Comparison of ENCODE assay signal across 8 mouse cellular contexts in genomic region chr6:29527361-29528164, GRCm38 (mm10). TPM values are rescaled to one million over a fixed set of nuclear protein-coding genes. Genes with fewer than 3 reads are reported as not detected.
DNase-seq lines count a peak whose midpoint lies in the region; ATAC-seq and TF ChIP-seq lines count a peak whose summit lies in the region.

No protein-coding gene starts in this region.

- H3K4me1 ChIP-seq in megakaryocyte, embryonic 14.5 days: peaks cover 51% of the 10 kb centered on the region
- H3K4me1 ChIP-seq in embryonic fibroblast, embryonic 13.5 days (ENCODE audit: control insufficient read depth, insufficient read depth, low read length): 0 out of 2 replicates have a peak, but pooled peaks cover 4% of the 10 kb centered on the region
- peaks cover 19% of the 10 kb centered on the region for H3K4me1 ChIP-seq in limb, embryonic 13.5 days
- H3K4me1 ChIP-seq in small intestine, adult 2 months (ENCODE audit: control insufficient read depth, insufficient read depth, insufficient read length, low read length): peaks cover 21% of the 10 kb centered on the region; the same call in 1 of the 2 replicates

- peak overlapping the region; percentile 25; the same call in 1 of the 2 replicates for H3K9ac ChIP-seq in limb, embryonic 13.5 days

- H3K36me3 ChIP-seq in megakaryocyte, embryonic 14.5 days (replicated peaks; ENCODE audit: low read length): no peaks in the 10 kb centered on the region
- no peaks in the 10 kb centered on the region for H3K36me3 ChIP-seq in limb, embryonic 13.5 days
- H3K36me3 ChIP-seq in small intestine, adult 2 months (ENCODE audit: control insufficient read depth, insufficient read depth, low read length): no peaks in the 10 kb centered on the region

- H3K4me2 ChIP-seq in limb, embryonic 13.5 days (replicated peaks): peak overlapping the region; percentile 97

- no peak for TF ChIP-seq CTCF in embryonic fibroblast, embryonic 13.5 days (IDR thresholded peaks at IDR 0.05; ENCODE audit: borderline replicate concordance, insufficient read depth, low read length)
- no peak for TF ChIP-seq CTCF in small intestine, adult 2 months (IDR thresholded peaks at IDR 0.05; ENCODE audit: extremely low read depth, insufficient read length, insufficient replicate concordance, low read depth, low read length)

- no peaks in the 10 kb centered on the region for H3K9me3 ChIP-seq in megakaryocyte, embryonic 14.5 days
- no peaks in the 10 kb centered on the region for H3K9me3 ChIP-seq in limb, embryonic 13.5 days

- ATAC-seq in megakaryocyte, adult 5-6 weeks (ENCODE audit: poor library complexity, severe bottlenecking): no peak
- no peak for ATAC-seq in limb, embryonic 13.5 days (ENCODE audit: low FRiP score, low read depth)

- H3K4me3 ChIP-seq in megakaryocyte, embryonic 14.5 days (replicated peaks): peak overlapping the region; percentile 91
- H3K4me3 ChIP-seq in embryonic fibroblast, embryonic 13.5 days (ENCODE audit: insufficient read depth, low read length): peak overlapping the region; percentile 19
- H3K4me3 ChIP-seq in limb, embryonic 13.5 days: peak overlapping the region; percentile 61
- peak overlapping the region; percentile 81 for H3K4me3 ChIP-seq in small intestine, adult 2 months (ENCODE audit: low read depth, low read length)

- peaks cover 75% of the 10 kb centered on the region for H3K27me3 ChIP-seq in megakaryocyte, embryonic 14.5 days (replicated peaks)
- H3K27me3 ChIP-seq in limb, embryonic 13.5 days: peaks cover 63% of the 10 kb centered on the region
- H3K27me3 ChIP-seq in small intestine, adult 2 months (ENCODE audit: control insufficient read depth, insufficient read depth, low read length): peaks cover 9% of the 10 kb centered on the region

- 5% methylated on average over 34 of the region's 34 CpGs for WGBS in limb, embryonic 13.5 days
- 5% methylated on average over 34 of the region's 34 CpGs for WGBS in small intestine, adult 2 months

- no peak for DNase-seq in layer of hippocampus, postnatal 10 days (ENCODE audit: low spot score in 2 of 2)
- no peak for DNase-seq in cerebellum, adult 11 months
- DNase-seq in cerebellum, adult 9-11 months: no peak

- no peak overlapping the region for H3K27ac ChIP-seq in embryonic fibroblast, embryonic 13.5 days (ENCODE audit: insufficient read depth, low read length)
- no peak overlapping the region for H3K27ac ChIP-seq in limb, embryonic 13.5 days
- peak overlapping the region; percentile 53; the same call in 1 of the 2 replicates for H3K27ac ChIP-seq in small intestine, adult 2 months (ENCODE audit: insufficient read depth, low read depth, low read length)

- TF ChIP-seq POLR2A in embryonic fibroblast, embryonic 13.5 days (IDR thresholded peaks at IDR 0.05; ENCODE audit: low read depth, low read length): no peak
- TF ChIP-seq POLR2A in small intestine, adult 2 months (IDR thresholded peaks at IDR 0.05; ENCODE audit: low read depth, low read length): no peak; the same call in 1 of the 2 replicates

RNA-seq across cellular contexts. Expression of gene Irf5, which starts 1.1 kb away (rescaled TPM):
- polyA plus RNA-seq in megakaryocyte, embryonic 14.5 days (2012; ENCODE audit: insufficient read depth, low replicate concordance): 7.5 and 22.4 TPM in 2 replicates
- total RNA-seq in megakaryocyte, adult 5-6 weeks (2015): 133 and 149 TPM in 2 replicates
- 231 and 243 TPM in 2 replicates for total RNA-seq in megakaryocyte, adult 5-6 weeks (2017)
- 4.2 and 4.7 TPM in 2 replicates for polyA plus RNA-seq in embryonic fibroblast, embryonic 13.5 days (2011; ENCODE audit: insufficient read length, low read depth, missing spikeins)
- polyA plus RNA-seq in limb, embryonic 13.5 days (2015; fragmentation: Nextera tagmentation; extraction: Ambion mirVana): 2.7 and 3.6 TPM in 2 replicates
- polyA plus RNA-seq in small intestine, adult 2 months (2012; rRNA removed): 11.9 and 14.9 TPM in 2 replicates
- total RNA-seq in layer of hippocampus, postnatal 10 days (2021): 1 to 10 TPM; 3.1 to 3.4 TPM

RNA-seq across cellular contexts. Expression of gene Kcp, which starts 19.8 kb away (rescaled TPM):
- 0.35 TPM in 1 of 2 replicates, not detected in the other for polyA plus RNA-seq in megakaryocyte, embryonic 14.5 days (2012; ENCODE audit: insufficient read depth, low replicate concordance)
- total RNA-seq in megakaryocyte, adult 5-6 weeks (2015): not detected in 2 replicates
- not detected in 2 replicates for total RNA-seq in megakaryocyte, adult 5-6 weeks (2017)
- polyA plus RNA-seq in embryonic fibroblast, embryonic 13.5 days (2011; ENCODE audit: insufficient read length, low read depth, missing spikeins): 5.1 and 7.1 TPM in 2 replicates
- 37.4 and 37.8 TPM in 2 replicates for polyA plus RNA-seq in limb, embryonic 13.5 days (2015; fragmentation: Nextera tagmentation; extraction: Ambion mirVana)
- 3.0 and 3.4 TPM in 2 replicates for polyA plus RNA-seq in small intestine, adult 2 months (2012; rRNA removed)
- total RNA-seq in layer of hippocampus, postnatal 10 days (2021): 10 to 100 TPM; 10.0 to 14.4 TPM

RNA-seq across cellular contexts. Expression of gene Atp6v1fnb, which starts 56.3 kb away (rescaled TPM):
- polyA plus RNA-seq in megakaryocyte, embryonic 14.5 days (2012; ENCODE audit: insufficient read depth, low replicate concordance): 0.29 TPM in 1 of 2 replicates, not detected in the other
- total RNA-seq in megakaryocyte, adult 5-6 weeks (2015): 0.67 TPM in 1 of 2 replicates, not detected in the other
- 0.29 TPM in 1 of 2 replicates, not detected in the other for total RNA-seq in megakaryocyte, adult 5-6 weeks (2017)
- polyA plus RNA-seq in embryonic fibroblast, embryonic 13.5 days (2011; ENCODE audit: insufficient read length, low read depth, missing spikeins): not detected in 2 replicates
- polyA plus RNA-seq in limb, embryonic 13.5 days (2015; fragmentation: Nextera tagmentation; extraction: Ambion mirVana): 0.50 TPM in 1 of 2 replicates, not detected in the other
- polyA plus RNA-seq in small intestine, adult 2 months (2012; rRNA removed): 0.20 and 0.22 TPM in 2 replicates
- not detected for total RNA-seq in layer of hippocampus, postnatal 10 days (2021)

Comparison
In these comparisons a context has a peak if more than half of its experiments do, and no peak if none do; other contexts are left out.
1. H3K4me3 ChIP-seq: peak in every context shown above with its lines; median percentile 91 in megakaryocyte, embryonic 14.5 days; 81 in small intestine, adult 2 months; 61 in limb, embryonic 13.5 days; 19 in embryonic fibroblast, embryonic 13.5 days.